Mouse (Mus musculus): ENCODE data around the gene Tmc4. TPM values are rescaled to one million over a fixed set of nuclear protein-coding genes. Genes with fewer than 3 reads are reported as not detected.

Gene Tmc4
- polyA plus RNA-seq, 1 experiment from 2014 or later: 104 TPM

GRCm38 (mm10) chr7:3676371-3676770 lies 982 bp downstream of the Tmc4 start:
- Histone ChIP-seq H3K4me3 (ENCODE audit: low read length) (peak overlapping the region; percentile 49), H3K9ac (ENCODE audit: low read depth, low read length) (peak overlapping the region; percentile 65), H3K36me3 (ENCODE audit: control insufficient read depth, insufficient read depth, low read length) (no peaks in the 10 kb centered on the region), H3K9me3 (ENCODE audit: control insufficient read depth, low read length) (no peaks in the 10 kb centered on the region), H3K27ac (ENCODE audit: low read length) (peak overlapping the region; percentile 67), H3K4me1 (ENCODE audit: control insufficient read depth, insufficient read depth, low read length) (peaks cover 4% of the 10 kb centered on the region; the same call in 1 of the 2 replicates), H3K27me3 (replicated peaks; ENCODE audit: control insufficient read depth, insufficient read depth, low read length) (no peaks in the 10 kb centered on the region), H3K4me2 (ENCODE audit: low read depth, low read length) (peak overlapping the region; percentile 50)
- peak; percentile 57 for ATAC-seq
- 67% methylated on average over 12 of the region's 12 CpGs for WGBS

DNA sequence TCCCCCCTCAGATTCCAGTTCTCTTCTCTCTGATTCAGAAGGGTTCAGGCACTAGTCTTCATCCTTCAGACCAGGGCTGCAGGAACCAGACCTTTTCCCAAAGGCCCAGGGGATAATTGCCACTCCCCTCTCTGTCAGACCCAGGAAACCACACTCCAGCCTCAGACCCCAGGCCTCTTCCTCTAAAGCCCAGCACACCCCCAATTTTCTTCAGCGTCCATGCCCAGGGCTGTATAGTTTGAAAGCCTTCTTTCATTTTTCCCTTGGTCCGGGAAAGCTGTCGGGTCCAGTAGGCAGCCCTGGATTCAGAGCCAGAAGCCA lies 2.2 kb downstream of the Tmc4 start:
- Histone ChIP-seq H3K9me3 (ENCODE audit: control insufficient read depth, low read length) (no peaks in the 10 kb centered on the region), H3K9ac (ENCODE audit: low read depth, low read length) (0 out of 2 replicates have a peak overlapping the region, but pooled peaks have one; percentile 30), H3K27ac (ENCODE audit: low read length) (no peak overlapping the region), H3K4me3 (ENCODE audit: low read length) (no peak overlapping the region), H3K4me2 (ENCODE audit: low read depth, low read length) (no peak overlapping the region), H3K4me1 (ENCODE audit: control insufficient read depth, insufficient read depth, low read length) (peaks cover 4% of the 10 kb centered on the region; the same call in 1 of the 2 replicates), H3K36me3 (ENCODE audit: control insufficient read depth, insufficient read depth, low read length) (0 out of 2 replicates have a peak, but pooled peaks cover 2% of the 10 kb centered on the region), H3K27me3 (replicated peaks; ENCODE audit: control insufficient read depth, insufficient read depth, low read length) (no peaks in the 10 kb centered on the region)
- ATAC-seq: no peak
- 75% methylated on average over 3 of the region's 3 CpGs for WGBS

- no peak overlapping the region for H3K27ac ChIP-seq (ENCODE audit: low read length)
- no peaks in the 10 kb centered on the region for H3K9me3 ChIP-seq (ENCODE audit: control insufficient read depth, low read length)
- no peak overlapping the region for H3K4me3 ChIP-seq (ENCODE audit: low read length)
- H3K9ac ChIP-seq (ENCODE audit: low read depth, low read length): 0 out of 2 replicates have a peak overlapping the region, but pooled peaks have one; percentile 30
- ATAC-seq: peak; percentile 68
- no peaks in the 10 kb centered on the region for H3K27me3 ChIP-seq (replicated peaks; ENCODE audit: control insufficient read depth, insufficient read depth, low read length)
- no peak overlapping the region for H3K4me2 ChIP-seq (ENCODE audit: low read depth, low read length)
- H3K4me1 ChIP-seq (ENCODE audit: control insufficient read depth, insufficient read depth, low read length): peaks cover 4% of the 10 kb centered on the region; the same call in 1 of the 2 replicates
- H3K36me3 ChIP-seq (ENCODE audit: control insufficient read depth, insufficient read depth, low read length): 0 out of 2 replicates have a peak, but pooled peaks cover 3% of the 10 kb centered on the region
- 73% methylated on average over 10 of the region's 10 CpGs for WGBS
These were observed 2.7 kb downstream of the Tmc4 start for GRCm38 (mm10) chr7:3674507-3675227.

GRCm38 (mm10) chr7:3666921-3667391 lies 10.4 kb downstream of the Tmc4 start:
- peak overlapping the region; percentile 59 for H3K27ac ChIP-seq (ENCODE audit: low read length)

GRCm38 (mm10) chr7:3665215-3666114 lies 11.9 kb downstream of the Tmc4 start, which contains the start of gene Leng1:
TSS of gene Leng1 (minus strand) at chr7:3665840.
- no peaks in the 10 kb centered on the region for H3K27me3 ChIP-seq (replicated peaks; ENCODE audit: control insufficient read depth, insufficient read depth, low read length)
- H3K9ac ChIP-seq (ENCODE audit: low read depth, low read length): peak within 1 kb of the TSS; percentile 83
- peak within 1 kb of the TSS; percentile 71 for H3K4me3 ChIP-seq (ENCODE audit: low read length)
- H3K36me3 ChIP-seq (ENCODE audit: control insufficient read depth, insufficient read depth, low read length): peaks cover 15% of the 10 kb centered on the region; the same call in 1 of the 2 replicates
- peaks cover 25% of the 10 kb centered on the region for H3K4me1 ChIP-seq (ENCODE audit: control insufficient read depth, insufficient read depth, low read length)
- H3K4me2 ChIP-seq (ENCODE audit: low read depth, low read length): peak within 1 kb of the TSS; percentile 81
- ATAC-seq: peak; percentile 98
- WGBS: 3% methylated on average over 45 of the region's 45 CpGs
- H3K9me3 ChIP-seq (ENCODE audit: control insufficient read depth, low read length): no peaks in the 10 kb centered on the region
- H3K27ac ChIP-seq (ENCODE audit: low read length): peak within 1 kb of the TSS; percentile 93

More at GRCm38 (mm10) chr7:3666921-3667391, 10.4 kb downstream of the Tmc4 start:
- Histone ChIP-seq H3K9me3 (ENCODE audit: control insufficient read depth, low read length) (no peaks in the 10 kb centered on the region), H3K36me3 (ENCODE audit: control insufficient read depth, insufficient read depth, low read length) (peaks cover 15% of the 10 kb centered on the region; the same call in 1 of the 2 replicates), H3K9ac (ENCODE audit: low read depth, low read length) (peak overlapping the region; percentile 57), H3K4me2 (ENCODE audit: low read depth, low read length) (peak overlapping the region; percentile 30), H3K4me1 (ENCODE audit: control insufficient read depth, insufficient read depth, low read length) (peaks cover 25% of the 10 kb centered on the region), H3K4me3 (ENCODE audit: low read length) (peak overlapping the region; percentile 35), H3K27me3 (replicated peaks; ENCODE audit: control insufficient read depth, insufficient read depth, low read length) (no peaks in the 10 kb centered on the region)
- ATAC-seq: peak; percentile 58
- WGBS: 18% methylated on average over 14 of the region's 14 CpGs

DNA sequence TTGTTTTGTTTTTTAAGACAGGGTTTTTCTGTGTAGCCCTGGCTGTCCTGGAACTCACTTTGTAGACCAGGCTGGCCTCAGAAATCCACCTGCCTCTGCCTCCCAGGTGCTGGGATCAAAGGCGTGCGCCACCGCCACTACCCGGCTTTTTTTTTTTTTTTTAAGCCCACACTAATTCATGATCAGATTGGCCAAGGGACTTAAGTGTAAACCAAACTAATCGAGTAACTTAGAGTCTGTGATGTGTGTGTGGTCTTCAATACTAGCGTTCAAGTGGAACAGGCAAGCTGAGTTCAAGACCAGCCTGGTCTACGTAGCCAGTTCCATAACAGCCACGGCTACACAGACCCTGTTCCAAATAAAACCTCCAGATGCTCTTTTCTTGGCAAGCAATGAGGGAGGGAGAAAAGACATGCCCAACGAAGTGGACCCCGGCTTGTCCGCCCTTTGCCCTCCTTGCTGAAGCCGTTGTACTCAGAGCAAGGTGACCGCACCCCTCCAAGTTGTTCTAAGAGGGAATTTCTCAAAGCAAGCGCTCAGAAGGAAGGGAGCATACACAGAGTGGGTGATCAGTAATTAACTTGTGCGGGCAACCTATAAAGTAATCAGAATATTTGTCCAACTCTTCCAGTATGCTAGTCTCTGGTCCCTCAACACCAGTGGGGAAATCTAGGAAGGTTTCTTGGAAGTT lies 12.7 kb downstream of the Tmc4 start:
- peaks cover 25% of the 10 kb centered on the region for H3K4me1 ChIP-seq (ENCODE audit: control insufficient read depth, insufficient read depth, low read length)
- no peaks in the 10 kb centered on the region for H3K27me3 ChIP-seq (replicated peaks; ENCODE audit: control insufficient read depth, insufficient read depth, low read length)
- 22% methylated on average over 15 of the region's 15 CpGs for WGBS
- ATAC-seq: peak; percentile 60
- H3K9me3 ChIP-seq (ENCODE audit: control insufficient read depth, low read length): no peaks in the 10 kb centered on the region
- peak overlapping the region; percentile 83 for H3K9ac ChIP-seq (ENCODE audit: low read depth, low read length)
- H3K27ac ChIP-seq (ENCODE audit: low read length): peak overlapping the region; percentile 93
- H3K36me3 ChIP-seq (ENCODE audit: control insufficient read depth, insufficient read depth, low read length): peaks cover 18% of the 10 kb centered on the region; the same call in 1 of the 2 replicates
- peak overlapping the region; percentile 81 for H3K4me2 ChIP-seq (ENCODE audit: low read depth, low read length)
- H3K4me3 ChIP-seq (ENCODE audit: low read length): peak overlapping the region; percentile 71

DNA sequence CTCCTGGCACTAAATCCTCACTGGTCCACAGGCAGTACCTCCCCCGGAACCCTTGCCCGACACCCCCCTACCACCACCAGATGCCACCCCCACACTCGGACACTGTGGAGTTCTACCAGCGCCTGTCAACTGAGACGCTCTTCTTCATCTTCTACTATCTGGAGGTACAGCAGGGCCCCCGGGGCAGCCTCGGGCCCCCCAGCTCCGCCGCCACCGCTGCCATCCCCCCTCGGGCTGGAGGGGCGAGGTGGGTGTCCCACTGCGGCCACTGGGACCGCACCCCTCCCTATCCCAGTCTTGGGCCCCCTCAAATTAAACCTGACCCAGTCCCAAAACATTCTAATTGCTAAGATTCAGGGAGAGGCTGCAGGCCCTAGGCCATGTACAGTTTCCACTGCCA lies 18.8 kb downstream of the Tmc4 start:
- H3K9me3 ChIP-seq (ENCODE audit: control insufficient read depth, low read length): no peaks in the 10 kb centered on the region
- H3K36me3 ChIP-seq (ENCODE audit: control insufficient read depth, insufficient read depth, low read length): peaks cover 39% of the 10 kb centered on the region
- H3K27ac ChIP-seq (ENCODE audit: low read length): no peak overlapping the region
- H3K4me3 ChIP-seq (ENCODE audit: low read length): no peak overlapping the region
- no peak overlapping the region for H3K4me2 ChIP-seq (ENCODE audit: low read depth, low read length)
- no peaks in the 10 kb centered on the region for H3K27me3 ChIP-seq (replicated peaks; ENCODE audit: control insufficient read depth, insufficient read depth, low read length)
- WGBS: 93% methylated on average over 14 of the region's 14 CpGs
- peaks cover 4% of the 10 kb centered on the region for H3K4me1 ChIP-seq (ENCODE audit: control insufficient read depth, insufficient read depth, low read length)
- ATAC-seq: no peak
- H3K9ac ChIP-seq (ENCODE audit: low read depth, low read length): no peak overlapping the region

DNA sequence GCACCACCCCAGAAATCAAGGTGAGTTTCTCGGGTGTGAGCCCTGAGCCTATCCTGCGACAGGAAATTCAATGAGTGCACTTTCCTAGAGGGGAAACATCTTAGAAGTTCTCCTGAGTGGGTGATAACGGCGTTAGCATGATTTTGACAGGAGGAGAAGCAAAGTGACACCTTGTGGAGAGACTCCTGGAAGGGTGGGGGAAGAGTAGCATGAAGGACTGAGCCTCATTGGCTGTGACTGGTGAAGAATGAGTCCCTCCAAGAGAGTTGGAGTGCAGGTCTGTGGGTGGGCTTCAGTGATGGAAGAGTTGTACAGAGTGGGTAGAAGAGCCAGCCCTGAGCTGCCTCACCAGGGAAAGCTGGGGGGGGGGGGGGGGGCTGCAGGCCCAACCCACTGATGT lies 20.4 kb downstream of the Tmc4 start:
- 87% methylated on average over 4 of the region's 4 CpGs for WGBS
- H3K9ac ChIP-seq (ENCODE audit: low read depth, low read length): no peak overlapping the region
- no peaks in the 10 kb centered on the region for H3K27me3 ChIP-seq (replicated peaks; ENCODE audit: control insufficient read depth, insufficient read depth, low read length)
- ATAC-seq: no peak
- H3K4me1 ChIP-seq (ENCODE audit: control insufficient read depth, insufficient read depth, low read length): no peaks in the 10 kb centered on the region
- peaks cover 42% of the 10 kb centered on the region for H3K36me3 ChIP-seq (ENCODE audit: control insufficient read depth, insufficient read depth, low read length)
- no peak overlapping the region for H3K4me3 ChIP-seq (ENCODE audit: low read length)
- H3K9me3 ChIP-seq (ENCODE audit: control insufficient read depth, low read length): no peaks in the 10 kb centered on the region
- H3K4me2 ChIP-seq (ENCODE audit: low read depth, low read length): no peak overlapping the region
- H3K27ac ChIP-seq (ENCODE audit: low read length): no peak overlapping the region

Measured in intestine, embryonic 16.5 days (tissue).